Mouse (Mus musculus) heart, adult 10 weeks (tissue): ENCODE data around the gene Abat. TPM values are rescaled to one million over a fixed set of nuclear protein-coding genes. Genes with fewer than 3 reads are reported as not detected.

ENCODE experiments used
- polyA plus RNA-seq: library from polyadenylated mRNA; stranded (reverse); fragments of 350-450 nt; fragmentation: Illumina TruSeq; extraction: RNeasy Lipid Tissue Mini Kit (QIAGEN cat#74804); gene quantifications from one replicate; pipeline ENCODE4 v1.2.3, GENCODE M21; 2014; ENCODE audit warnings: low read depth, low replicate concordance

Gene Abat
- polyA plus RNA-seq = 16.2 TPM

DNA sequence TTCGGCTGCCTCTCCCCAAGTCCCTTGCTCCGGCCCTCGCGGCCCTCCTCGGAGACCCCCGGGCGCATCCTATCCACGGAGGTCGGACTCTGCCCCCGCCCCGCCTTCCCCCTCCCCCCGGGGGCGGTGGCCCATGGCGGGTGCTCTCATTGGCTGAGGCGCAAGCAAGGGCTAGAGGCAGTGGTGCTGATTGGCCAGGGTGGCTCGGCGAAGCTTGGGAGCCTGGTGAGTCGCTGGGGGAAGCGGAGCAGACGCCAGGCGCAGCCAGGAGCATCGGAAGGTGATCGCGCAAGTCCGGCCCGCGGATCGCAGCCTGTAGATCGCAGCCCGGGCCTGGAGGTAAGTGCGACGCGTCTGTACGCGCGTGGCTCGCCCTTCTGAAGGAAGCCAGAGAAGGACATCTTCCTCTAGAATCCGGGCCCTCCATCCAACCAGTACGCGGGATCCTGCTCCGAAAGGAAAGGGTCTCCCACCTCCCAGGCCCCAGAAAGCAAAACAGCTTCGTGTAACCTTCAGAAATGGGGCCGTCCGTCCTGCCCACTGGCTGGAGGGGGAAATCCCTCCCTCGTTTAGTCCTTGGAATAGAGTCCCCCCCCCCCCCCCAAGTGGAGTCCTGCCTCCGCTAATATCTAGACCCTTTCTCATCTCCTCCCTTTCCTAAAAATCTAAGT lies at the start of gene Abat:
Gene Abat, plus strand, starts transcription at position 194 of the 671 bp plus-strand sequence.

DNA sequence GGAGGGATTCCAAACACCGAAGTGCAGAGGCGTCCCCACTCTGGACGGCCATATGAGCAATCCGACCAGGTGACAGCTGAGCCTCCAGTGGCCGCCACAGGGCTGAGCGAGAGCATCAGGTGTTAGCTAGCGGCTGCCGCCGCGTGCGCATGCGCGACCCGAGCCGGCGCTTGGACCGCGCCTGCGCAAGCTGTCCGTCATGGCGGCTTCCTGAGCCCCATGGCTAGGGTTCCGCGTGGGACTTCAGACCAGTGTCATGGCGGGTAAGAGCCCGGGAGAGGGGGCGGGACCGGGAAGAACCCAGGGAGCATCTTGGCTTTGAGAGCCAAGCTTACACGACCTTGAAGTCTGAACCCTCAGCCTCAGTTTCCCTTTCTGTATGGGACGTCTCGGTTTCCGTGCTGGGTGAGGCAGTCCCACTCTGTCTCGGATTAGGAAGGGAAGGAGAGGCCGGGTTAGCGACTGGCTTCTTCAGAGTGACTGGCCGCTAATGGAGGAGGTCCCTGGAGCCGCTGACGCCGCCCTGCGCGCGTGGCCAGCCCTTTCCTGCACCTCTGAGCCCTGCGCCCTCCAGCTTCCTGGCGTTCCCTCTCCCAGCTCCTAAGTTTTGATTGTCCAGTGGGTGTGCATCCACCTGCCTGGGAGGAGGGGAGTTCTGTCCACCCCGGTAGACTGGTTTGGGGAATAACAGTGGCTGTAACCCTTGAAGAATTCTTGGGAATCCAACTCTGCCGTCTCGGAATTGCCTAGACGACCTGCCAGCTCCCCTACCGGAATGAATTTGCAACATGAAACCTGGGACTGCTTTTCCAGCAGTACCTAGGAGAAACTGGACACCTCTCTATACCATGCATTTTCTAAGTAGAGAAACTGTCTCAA lies 42.4 kb upstream of the Abat start, which contains the start of gene Mettl22:
Gene Mettl22, plus strand, starts transcription at position 186 of the 879 bp plus-strand sequence.

DNA sequence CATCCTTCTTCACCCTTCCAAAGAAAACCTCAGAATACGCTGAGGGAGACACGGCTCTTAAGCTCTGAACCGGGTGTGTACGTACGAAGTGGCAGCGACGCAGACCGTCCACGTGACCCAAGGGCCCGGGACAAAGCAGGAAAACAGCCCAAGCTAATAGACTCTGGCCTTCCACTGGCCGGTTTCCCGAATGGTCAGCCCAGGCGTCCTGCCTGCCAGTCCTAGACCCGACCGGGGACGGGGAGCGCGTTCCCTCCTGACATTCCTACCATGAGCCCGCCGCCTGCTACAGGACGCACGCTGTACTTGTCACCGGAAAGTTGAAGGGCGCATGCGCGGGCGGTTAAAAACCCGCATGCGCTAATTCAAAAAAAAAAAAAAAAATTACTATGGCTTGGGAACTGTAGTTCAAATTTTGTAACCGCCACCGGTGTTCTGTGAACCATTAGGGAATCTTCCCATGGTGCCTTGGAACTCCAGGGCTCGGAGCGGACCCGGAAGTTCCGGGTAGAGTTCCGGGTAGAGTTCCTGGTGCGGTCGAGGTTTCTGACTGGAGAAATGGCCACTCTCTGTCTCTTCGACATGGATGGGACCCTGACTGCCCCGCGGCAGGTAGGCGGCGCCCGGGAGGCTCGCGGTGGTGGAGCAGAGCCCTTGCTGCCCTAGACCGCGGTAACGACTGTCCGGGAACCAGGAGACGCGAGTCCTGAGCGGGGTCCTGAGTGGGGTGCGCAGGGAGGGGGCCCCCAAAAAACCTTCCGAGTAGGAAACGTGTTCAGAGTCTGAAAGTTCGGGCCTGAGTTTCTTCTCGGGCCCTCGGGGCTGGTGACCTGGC lies 124.2 kb downstream of the Abat start, which contains the start of the genes Pmm2 and Tmem186:
Gene Pmm2, plus strand, starts transcription at position 458 of the 835 bp plus-strand sequence.
Gene Tmem186, minus strand, starts transcription at position 496 of the 835 bp plus-strand sequence.

Other genes starting within 250 kb of the Abat start
- not detected for gene Tmem114, start 88.3 kb upstream of the Abat start, polyA plus RNA-seq
- 29.8 TPM for gene Mettl22, start 42.6 kb upstream of the Abat start, polyA plus RNA-seq
- 42.2 TPM for gene Pmm2, start 124.2 kb downstream of the Abat start, polyA plus RNA-seq
- gene Tmem186, start 124.3 kb downstream of the Abat start, polyA plus RNA-seq = 21.8 TPM
- gene Carhsp1, start 158.7 kb downstream of the Abat start, polyA plus RNA-seq = 21.2 TPM
- not detected for gene Gm5767, start 167.3 kb downstream of the Abat start, polyA plus RNA-seq